Mouse (Mus musculus) liver, embryonic 14.5 days (tissue): ENCODE data around the gene Nf1. TPM values are rescaled to one million over a fixed set of nuclear protein-coding genes. Genes with fewer than 3 reads are reported as not detected.
A peak's percentile ranks its signal among the peaks of the same experiment; 100 is the strongest.

Source experiments
- ATAC-seq: fragments of 200-750 bp; cut with Nextera tagmentation; 2 replicates; pipeline ENCODE4 v1.8.0; 2017; ENCODE audit warnings: moderate number of reproducible peaks, mild to moderate bottlenecking, moderate library complexity; ENCODE audit not compliant: insufficient read depth
- DNase-seq, 3 experiments: peaks; one replicate each; pipeline ENCODE4 v3.0.0-alpha.2; 2012 to 2013; ENCODE audit warnings: low read depth in 3 of 3, low spot score in 3 of 3
- H3K27ac ChIP-seq: fragments of 300-500 bp; sonication (generic); 2 replicates; pipeline ENCODE4 v1.5.1; 2014; ENCODE audit warnings: moderate library complexity, mild to moderate bottlenecking, control low read depth, inconsistent platforms
- H3K27me3 ChIP-seq: fragments of 300-500 bp; sonication (generic); 2 replicates; pipeline ENCODE4 v1.6.1; 2014; ENCODE audit warnings: mild to moderate bottlenecking, low read length, moderate library complexity; ENCODE audit not compliant: control insufficient read depth, insufficient read depth
- H3K36me3 ChIP-seq: fragments of 300-500 bp; sonication (generic); replicated peaks from 2 replicates; pipeline ENCODE4 v1.6.1; 2014; ENCODE audit warnings: low read depth; ENCODE audit not compliant: control insufficient read depth, insufficient read depth
- H3K4me1 ChIP-seq, 2 experiments: fragments of 200-500 bp in 1 of 2; fragments of 300-500 bp in 1 of 2; sonication (generic) in 1 of 2; replicated peaks; 2 replicates each; pipeline ENCODE4 v1.6.1; 2012 to 2014; ENCODE audit warnings: antibody characterized with exemption in 1 of 2, inconsistent platforms in 1 of 2, low read length in 1 of 2; ENCODE audit not compliant: control insufficient read depth in 2 of 2, insufficient read depth in 2 of 2
- H3K4me2 ChIP-seq: fragments of 300-500 bp; sonication (generic); 2 replicates; pipeline ENCODE4 v1.6.1; 2014; ENCODE audit warnings: low read depth, mild to moderate bottlenecking, control low read depth, moderate library complexity
- H3K4me3 ChIP-seq, 2 experiments: fragments of 200-500 bp in 1 of 2; fragments of 300-500 bp in 1 of 2; sonication (generic) in 1 of 2; 2 replicates each; pipeline ENCODE4 v1.5.1; 2012 to 2014; ENCODE audit warnings: low read depth in 2 of 2, low read length in 2 of 2, mild to moderate bottlenecking in 2 of 2, control low read depth in 1 of 2, inconsistent platforms in 1 of 2, moderate library complexity in 1 of 2; ENCODE audit not compliant: insufficient read depth in 1 of 2
- H3K9ac ChIP-seq: fragments of 300-500 bp; sonication (generic); replicated peaks from 2 replicates; pipeline ENCODE4 v1.6.1; 2014; ENCODE audit warnings: mild to moderate bottlenecking, control low read depth, moderate library complexity
- H3K9me3 ChIP-seq: fragments of 300-500 bp; sonication (generic); 2 replicates; pipeline ENCODE4 v1.6.1; 2016; ENCODE audit warnings: low read length, mixed read lengths; ENCODE audit not compliant: control insufficient read depth
- CTCF ChIP-seq: IDR thresholded peaks from 2 replicates; pipeline ENCODE4 v1.5.1; 2016; ENCODE audit warnings: antibody characterized with exemption, low read depth, control low read depth
- EP300 ChIP-seq: IDR thresholded peaks from 2 replicates; pipeline ENCODE4 v1.6.1; 2016; ENCODE audit warnings: antibody characterized with exemption, low read depth
- WGBS: fragments of 180-500 bp; shearing (Covaris S2); extraction: QIAGEN DNeasy Blood & Tissue Kit; methylation state at CpG from one replicate; pipeline ENCODE4 v1.1.7; 2014; ENCODE audit not compliant: insufficient replicate concordance; 5-methylcytosine and 5-hydroxymethylcytosine counted together
- polyA plus RNA-seq, 2 experiments: library from polyadenylated mRNA; depleted of rRNA in 1 of 2; stranded (reverse) in 1 of 2; unstranded in 1 of 2; fragments of >200 nt; fragmentation: Nextera tagmentation in 1 of 2; extraction: Ambion mirVana in 1 of 2; gene quantifications; 2 replicates each; pipeline versions ENCODE4 v1.2.1 to v1.2.3; 2012 to 2014

Nf1 gene
- polyA plus RNA-seq, 2 experiments: 1.7 to 2.3 TPM

DNA sequence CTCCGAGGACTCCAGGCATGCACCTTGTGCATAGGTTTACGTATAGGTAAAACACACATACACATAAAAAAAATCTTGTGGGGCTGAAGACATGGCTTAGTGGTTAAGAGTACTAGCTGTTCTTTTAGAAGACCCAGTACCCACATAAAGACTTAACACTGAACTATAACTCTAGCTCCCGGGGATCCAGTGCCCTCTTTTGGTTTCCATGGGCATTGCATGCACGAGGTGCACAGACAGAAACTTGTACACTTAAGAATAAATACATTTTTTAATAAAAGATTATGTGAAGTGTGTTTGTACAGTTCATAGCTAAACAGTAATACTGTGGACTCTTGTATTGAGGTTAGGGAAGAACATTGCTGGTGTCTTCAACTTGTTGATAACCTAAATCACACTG is 33.5 kb downstream of the Nf1 start:
- Histone ChIP-seq H3K9ac (no peak overlapping the region), H3K27me3 (no peaks in the 10 kb centered on the region), H3K4me1 (no peaks in the 10 kb centered on the region), H3K27ac (no peak overlapping the region), H3K4me3 (no peak overlapping the region), H3K9me3 (no peaks in the 10 kb centered on the region), H3K4me2 (no peak overlapping the region), H3K36me3 (no peaks in the 10 kb centered on the region)
- no peak for ATAC-seq
- 72% methylated on average over 4 of the region's 4 CpGs for WGBS
- TF ChIP-seq EP300 (no peak), CTCF (peak; percentile 28; the same call in 1 of the 2 replicates)
- DNase-seq: no peak

DNA sequence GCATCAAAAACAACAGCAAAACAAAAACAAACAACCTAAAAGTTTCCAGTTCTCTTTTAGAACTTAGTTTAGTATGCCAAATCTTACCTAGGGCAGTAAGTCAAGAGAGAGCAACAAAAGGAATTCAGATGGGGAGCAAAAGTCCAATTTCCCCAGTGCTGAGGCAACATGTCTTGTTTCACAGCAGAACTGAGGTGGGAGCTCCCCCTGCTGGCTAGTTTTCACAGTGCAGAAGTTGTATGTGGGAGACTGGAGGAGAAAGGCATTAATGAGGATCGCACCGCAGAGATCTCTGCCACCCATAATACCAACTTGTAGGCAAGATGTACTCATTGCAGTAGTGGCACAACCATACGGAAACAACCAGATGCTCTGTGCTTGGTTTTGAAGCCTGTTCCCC is 58.8 kb downstream of the Nf1 start:
- ATAC-seq (no peak), DNase-seq (peak; percentile 54 to 62 (median 57))
- Histone ChIP-seq H3K4me2 (no peak overlapping the region), H3K9ac (no peak overlapping the region), H3K27ac (no peak overlapping the region), H3K9me3 (no peaks in the 10 kb centered on the region), H3K4me3 (no peak overlapping the region), H3K36me3 (no peaks in the 10 kb centered on the region), H3K27me3 (no peaks in the 10 kb centered on the region), H3K4me1 (no peaks in the 10 kb centered on the region)
- 47% methylated on average over 3 of the region's 3 CpGs for WGBS
- peak; percentile 93 for TF ChIP-seq CTCF
- no peak for TF ChIP-seq EP300

DNA sequence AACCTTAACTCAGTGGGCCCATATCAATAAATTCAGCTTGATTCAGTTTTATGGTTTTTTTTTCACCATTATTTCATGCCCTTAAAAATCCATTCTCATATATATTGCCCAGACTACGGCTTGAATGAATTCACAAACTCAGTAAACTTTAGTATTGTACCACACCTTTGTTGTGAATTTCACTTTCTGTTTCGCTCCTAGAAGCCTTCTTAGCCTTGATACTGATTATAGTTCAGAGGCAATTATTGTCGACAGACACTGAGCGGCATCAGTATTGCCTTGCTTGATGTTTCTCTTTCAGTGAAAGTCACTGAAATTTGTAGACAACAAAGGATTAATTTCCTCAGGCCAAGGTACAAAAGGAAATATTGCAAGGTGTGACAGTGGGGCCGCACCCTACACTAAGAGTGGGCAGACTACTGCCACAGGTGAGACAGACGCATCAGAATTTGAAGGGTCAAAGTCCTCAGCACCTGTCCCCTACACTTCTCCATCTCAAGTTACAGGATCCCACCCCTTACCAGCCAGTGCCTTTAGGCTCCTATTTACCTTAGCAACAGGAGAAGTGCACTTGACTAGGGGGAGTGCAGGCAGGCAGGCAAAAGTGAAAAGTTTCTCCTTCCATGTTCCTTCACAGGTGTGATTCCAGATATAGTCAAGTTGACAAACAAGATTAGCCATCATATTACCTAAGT is 64.3 kb downstream of the Nf1 start:
- no peak overlapping the region for H3K4me2 ChIP-seq
- TF ChIP-seq CTCF (no peak), EP300 (no peak)
- no peaks in the 10 kb centered on the region for H3K36me3 ChIP-seq
- no peaks in the 10 kb centered on the region for H3K9me3 ChIP-seq
- no peaks in the 10 kb centered on the region for H3K27me3 ChIP-seq
- H3K4me1 ChIP-seq: no peaks in the 10 kb centered on the region
- ATAC-seq: no peak
- H3K27ac ChIP-seq: no peak overlapping the region
- H3K4me3 ChIP-seq: no peak overlapping the region
- no peak overlapping the region for H3K9ac ChIP-seq
- WGBS: 68% methylated on average over 6 of the region's 6 CpGs
- DNase-seq: no peak

DNA sequence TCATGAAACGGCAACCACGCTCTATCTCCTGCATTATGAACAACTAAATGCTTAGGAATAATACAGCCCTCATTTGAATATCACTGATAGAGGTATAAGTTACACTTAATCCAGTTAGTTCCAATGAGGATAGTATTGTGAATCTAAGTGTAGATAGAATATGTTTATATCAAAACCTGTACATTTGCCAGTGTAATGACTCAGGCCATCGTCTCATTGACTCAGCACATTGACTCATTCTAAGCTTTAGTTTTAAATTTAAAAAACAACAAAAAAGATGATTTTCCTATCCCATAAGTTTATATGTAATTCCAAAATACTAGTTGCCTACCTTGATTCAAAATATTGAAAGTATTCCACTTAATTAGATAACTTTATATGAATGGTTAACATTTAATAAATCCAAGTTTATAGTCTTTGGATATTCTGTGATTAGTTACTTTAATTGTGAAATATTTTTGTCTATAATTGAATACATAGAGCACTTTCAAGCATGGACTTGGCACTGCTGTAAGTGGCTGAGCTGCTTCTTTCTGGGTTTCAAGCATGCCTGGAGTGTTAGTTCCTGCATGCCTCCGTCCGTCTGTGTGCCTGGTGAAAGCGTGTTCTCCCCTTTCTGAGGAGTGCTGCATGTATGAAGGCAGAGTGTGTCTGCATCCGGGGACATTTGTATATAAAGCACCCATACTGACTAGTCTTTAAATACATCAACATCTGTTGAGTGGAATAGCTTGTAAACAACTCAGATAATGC is 74.4 kb downstream of the Nf1 start:
- H3K36me3 ChIP-seq: no peaks in the 10 kb centered on the region
- H3K9ac ChIP-seq: no peak overlapping the region
- H3K4me3 ChIP-seq: no peak overlapping the region
- no peak for TF ChIP-seq CTCF
- TF ChIP-seq EP300: no peak
- no peaks in the 10 kb centered on the region for H3K9me3 ChIP-seq
- H3K27ac ChIP-seq: no peak overlapping the region
- 76% methylated on average over 7 of the region's 7 CpGs for WGBS
- ATAC-seq: no peak
- H3K4me2 ChIP-seq: no peak overlapping the region
- no peaks in the 10 kb centered on the region for H3K4me1 ChIP-seq
- H3K27me3 ChIP-seq: no peaks in the 10 kb centered on the region
- DNase-seq: no peak

DNA sequence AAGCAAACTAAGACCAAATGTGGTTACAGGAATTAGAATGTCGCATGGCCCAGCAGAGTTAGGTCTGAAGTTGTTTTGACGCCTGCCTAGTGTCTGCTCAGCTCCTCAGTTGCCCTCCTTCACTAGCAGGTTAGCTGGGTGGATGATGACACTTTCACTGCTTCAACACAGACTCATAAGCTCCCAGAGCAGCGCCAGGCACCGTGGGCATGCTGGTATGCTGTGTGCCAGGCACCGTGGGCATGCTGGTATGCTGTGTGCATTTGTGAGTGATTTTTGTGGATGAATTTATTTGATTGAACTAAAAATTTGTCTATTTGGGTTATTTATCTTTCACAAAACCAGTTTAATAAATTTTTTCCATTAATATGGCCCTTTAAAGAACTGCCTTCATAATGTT is 83.0 kb downstream of the Nf1 start:
- 74% methylated on average over 5 of the region's 5 CpGs for WGBS
- H3K9ac ChIP-seq: no peak overlapping the region
- H3K36me3 ChIP-seq: no peaks in the 10 kb centered on the region
- DNase-seq (no peak), ATAC-seq (no peak)
- no peak overlapping the region for H3K27ac ChIP-seq
- TF ChIP-seq EP300 (no peak), CTCF (no peak)
- no peak overlapping the region for H3K4me3 ChIP-seq
- H3K4me2 ChIP-seq: no peak overlapping the region
- no peaks in the 10 kb centered on the region for H3K27me3 ChIP-seq
- no peaks in the 10 kb centered on the region for H3K4me1 ChIP-seq
- no peaks in the 10 kb centered on the region for H3K9me3 ChIP-seq
